Mouse (Mus musculus) lung, embryonic 15.5 days (tissue): ENCODE data around the gene Lin7a. TPM values are rescaled to one million over a fixed set of nuclear protein-coding genes. Genes with fewer than 3 reads are reported as not detected.

Experiments
- ATAC-seq: fragments of 200-750 bp; cut with Nextera tagmentation; 2 replicates; pipeline ENCODE4 v1.8.0; 2017; ENCODE audit warnings: moderate number of reproducible peaks, borderline replicate concordance; ENCODE audit not compliant: low FRiP score, low TSS enrichment; ENCODE audit errors: extremely low read depth
- H3K27ac ChIP-seq: fragments of 300-500 bp; sonication (generic); 2 replicates; pipeline ENCODE4 v1.5.1; 2015; ENCODE audit warnings: moderate library complexity, mild to moderate bottlenecking, inconsistent platforms
- H3K27me3 ChIP-seq: fragments of 300-500 bp; sonication (generic); 2 replicates; pipeline ENCODE4 v1.6.1; 2015; ENCODE audit warnings: inconsistent platforms
- H3K36me3 ChIP-seq: fragments of 300-500 bp; sonication (generic); 2 replicates; pipeline ENCODE4 v1.6.1; 2015; ENCODE audit warnings: inconsistent platforms
- H3K4me1 ChIP-seq: fragments of 300-500 bp; sonication (generic); 2 replicates; pipeline ENCODE4 v1.6.1; 2015; ENCODE audit warnings: inconsistent platforms
- H3K4me2 ChIP-seq: fragments of 300-500 bp; sonication (generic); 2 replicates; pipeline ENCODE4 v1.6.1; 2015; ENCODE audit warnings: inconsistent platforms, mild to moderate bottlenecking, moderate library complexity
- H3K4me3 ChIP-seq: fragments of 300-500 bp; sonication (generic); 2 replicates; pipeline ENCODE4 v1.5.1; 2015; ENCODE audit warnings: mild to moderate bottlenecking, inconsistent platforms
- H3K9ac ChIP-seq: fragments of 300-500 bp; sonication (generic); 2 replicates; pipeline ENCODE4 v1.6.1; 2015; ENCODE audit warnings: inconsistent platforms
- H3K9me3 ChIP-seq: fragments of 300-500 bp; sonication (generic); 2 replicates; pipeline ENCODE4 v1.6.1; 2016; ENCODE audit warnings: inconsistent platforms
- WGBS: fragments of 180-500 bp; shearing (Covaris S2); methylation state at CpG from one replicate; pipeline ENCODE4 v1.1.7; 2015; 5-methylcytosine and 5-hydroxymethylcytosine counted together
- polyA plus RNA-seq: library from polyadenylated mRNA; unstranded; fragments of >200 nt; fragmentation: Nextera tagmentation; extraction: Ambion mirVana; gene quantifications from 2 replicates; pipeline ENCODE4 v1.2.1, GENCODE M21; 2015

Gene Lin7a
- polyA plus RNA-seq, 1 experiment from 2014 or later, result 5.5 TPM

GRCm38 (mm10) chr10:107245961-107246460 is 25.5 kb upstream of the Lin7a start:
- no peaks in the 10 kb centered on the region for H3K9me3 ChIP-seq
- ATAC-seq, result no peak
- WGBS, result 85% methylated on average over 2 of the region's 2 CpGs
- no peaks in the 10 kb centered on the region for H3K4me1 ChIP-seq
- H3K9ac ChIP-seq, result no peak overlapping the region
- H3K36me3 ChIP-seq, result no peaks in the 10 kb centered on the region
- H3K4me3 ChIP-seq, result no peak overlapping the region
- no peaks in the 10 kb centered on the region for H3K27me3 ChIP-seq
- no peak overlapping the region for H3K27ac ChIP-seq
- H3K4me2 ChIP-seq, result no peak overlapping the region

GRCm38 (mm10) chr10:107247001-107247670 is 24.4 kb upstream of the Lin7a start:
- no peaks in the 10 kb centered on the region for H3K36me3 ChIP-seq
- ATAC-seq, result no peak
- no peak overlapping the region for H3K4me2 ChIP-seq
- no peaks in the 10 kb centered on the region for H3K4me1 ChIP-seq
- whole genome bisulfite sequencing, result 78% methylated on average over 6 of the region's 6 CpGs
- no peaks in the 10 kb centered on the region for H3K27me3 ChIP-seq
- no peaks in the 10 kb centered on the region for H3K9me3 ChIP-seq
- no peak overlapping the region for H3K27ac ChIP-seq
- no peak overlapping the region for H3K9ac ChIP-seq
- no peak overlapping the region for H3K4me3 ChIP-seq

GRCm38 (mm10) chr10:107248481-107248880 is 23.0 kb upstream of the Lin7a start:
- ATAC-seq, result no peak
- no peaks in the 10 kb centered on the region for H3K36me3 ChIP-seq
- no peak overlapping the region for H3K9ac ChIP-seq
- no peak overlapping the region for H3K4me2 ChIP-seq
- WGBS, result 68% methylated on average over 8 of the region's 8 CpGs
- no peaks in the 10 kb centered on the region for H3K27me3 ChIP-seq
- no peaks in the 10 kb centered on the region for H3K4me1 ChIP-seq
- no peak overlapping the region for H3K4me3 ChIP-seq
- no peaks in the 10 kb centered on the region for H3K9me3 ChIP-seq
- H3K27ac ChIP-seq, result no peak overlapping the region

DNA sequence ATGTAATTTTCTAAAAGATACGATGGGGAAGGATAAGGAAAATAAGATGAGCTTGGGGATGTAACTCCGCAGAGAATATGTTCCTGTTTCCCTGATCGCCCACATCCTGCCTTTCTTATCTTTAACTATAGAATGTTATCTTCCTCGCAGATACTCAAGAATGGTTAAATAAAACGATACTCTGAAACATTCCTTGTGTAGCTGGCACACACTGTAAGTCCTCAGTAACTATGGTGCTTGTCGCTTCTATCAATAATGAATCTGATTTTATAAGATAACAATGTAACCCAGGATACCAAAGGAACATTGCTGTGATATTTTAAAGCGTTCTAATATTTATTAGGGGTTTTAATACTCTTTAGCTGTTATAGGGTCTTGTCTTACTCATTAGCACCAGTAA is 22.4 kb upstream of the Lin7a start:
- Histone ChIP-seq H3K9ac (no peak overlapping the region), H3K9me3 (no peaks in the 10 kb centered on the region), H3K4me1 (no peaks in the 10 kb centered on the region), H3K36me3 (no peaks in the 10 kb centered on the region), H3K4me2 (no peak overlapping the region), H3K4me3 (no peak overlapping the region), H3K27me3 (no peaks in the 10 kb centered on the region), H3K27ac (no peak overlapping the region)
- 46% methylated on average over 7 of the region's 7 CpGs for WGBS
- ATAC-seq, result no peak

- no peak overlapping the region for H3K9ac ChIP-seq
- ATAC-seq, result no peak
- WGBS, result 58% methylated on average over 5 of the region's 5 CpGs
These were observed 21.8 kb upstream of the Lin7a start for GRCm38 (mm10) chr10:107249606-107250186.

DNA sequence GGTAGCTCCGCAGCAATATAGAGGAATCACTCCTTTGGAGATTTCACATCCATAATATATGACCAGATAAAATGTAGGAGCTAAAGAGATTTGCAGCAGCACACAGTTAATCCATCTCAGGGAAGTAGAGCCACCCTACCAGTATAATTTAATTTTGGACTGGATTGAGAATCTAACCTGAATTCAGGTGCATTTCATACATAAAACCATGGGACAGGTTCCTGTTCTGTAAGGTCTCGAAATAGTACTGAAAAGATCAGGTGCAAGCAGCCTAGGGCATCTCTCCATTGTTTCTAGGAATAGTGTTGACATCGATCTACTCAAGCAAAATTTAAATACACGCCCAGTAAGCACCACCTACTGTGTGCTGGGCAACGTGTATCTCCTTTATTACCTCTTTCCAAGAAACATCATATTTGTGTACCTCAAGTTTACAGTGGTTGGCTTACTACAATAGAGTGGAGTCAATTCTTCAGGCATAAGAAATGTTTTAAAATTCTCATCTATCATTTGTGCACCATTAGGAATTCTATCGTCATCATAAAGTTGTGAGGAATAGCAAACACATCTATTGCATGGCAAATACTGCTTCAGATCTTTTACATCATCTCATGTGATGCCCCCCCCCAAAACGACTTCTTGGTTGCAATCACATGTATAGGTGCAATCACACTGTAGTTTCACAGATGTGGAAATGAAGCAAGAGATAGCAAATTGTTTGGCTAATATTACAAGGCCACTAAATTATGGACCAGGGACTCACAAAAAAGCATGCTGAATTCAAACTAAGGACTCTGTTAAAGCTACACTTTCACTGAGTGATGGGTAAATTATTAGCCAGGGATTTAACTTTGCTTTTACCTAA is 20.9 kb upstream of the Lin7a start:
- H3K4me2 ChIP-seq, result no peak overlapping the region
- no peaks in the 10 kb centered on the region for H3K27me3 ChIP-seq
- no peak overlapping the region for H3K9ac ChIP-seq
- H3K4me1 ChIP-seq, result no peaks in the 10 kb centered on the region
- H3K36me3 ChIP-seq, result no peaks in the 10 kb centered on the region
- H3K4me3 ChIP-seq, result no peak overlapping the region
- H3K9me3 ChIP-seq, result no peaks in the 10 kb centered on the region
- WGBS, result 73% methylated on average over 7 of the region's 7 CpGs
- H3K27ac ChIP-seq, result no peak overlapping the region
- ATAC-seq, result no peak

More at GRCm38 (mm10) chr10:107249606-107250186, 21.8 kb upstream of the Lin7a start:
- Histone ChIP-seq H3K27me3 (no peaks in the 10 kb centered on the region), H3K36me3 (no peaks in the 10 kb centered on the region), H3K9me3 (no peaks in the 10 kb centered on the region), H3K4me2 (no peak overlapping the region), H3K27ac (no peak overlapping the region), H3K4me3 (no peak overlapping the region), H3K4me1 (no peaks in the 10 kb centered on the region)

GRCm38 (mm10) chr10:107251271-107251670 is 20.2 kb upstream of the Lin7a start:
- H3K4me3 ChIP-seq, result no peak overlapping the region
- no peaks in the 10 kb centered on the region for H3K4me1 ChIP-seq
- H3K9ac ChIP-seq, result no peak overlapping the region
- H3K36me3 ChIP-seq, result no peaks in the 10 kb centered on the region
- no peak for ATAC-seq
- WGBS, result 66% methylated on average over 2 of the region's 2 CpGs
- H3K27me3 ChIP-seq, result no peaks in the 10 kb centered on the region
- no peaks in the 10 kb centered on the region for H3K9me3 ChIP-seq
- H3K4me2 ChIP-seq, result no peak overlapping the region
- H3K27ac ChIP-seq, result no peak overlapping the region

DNA sequence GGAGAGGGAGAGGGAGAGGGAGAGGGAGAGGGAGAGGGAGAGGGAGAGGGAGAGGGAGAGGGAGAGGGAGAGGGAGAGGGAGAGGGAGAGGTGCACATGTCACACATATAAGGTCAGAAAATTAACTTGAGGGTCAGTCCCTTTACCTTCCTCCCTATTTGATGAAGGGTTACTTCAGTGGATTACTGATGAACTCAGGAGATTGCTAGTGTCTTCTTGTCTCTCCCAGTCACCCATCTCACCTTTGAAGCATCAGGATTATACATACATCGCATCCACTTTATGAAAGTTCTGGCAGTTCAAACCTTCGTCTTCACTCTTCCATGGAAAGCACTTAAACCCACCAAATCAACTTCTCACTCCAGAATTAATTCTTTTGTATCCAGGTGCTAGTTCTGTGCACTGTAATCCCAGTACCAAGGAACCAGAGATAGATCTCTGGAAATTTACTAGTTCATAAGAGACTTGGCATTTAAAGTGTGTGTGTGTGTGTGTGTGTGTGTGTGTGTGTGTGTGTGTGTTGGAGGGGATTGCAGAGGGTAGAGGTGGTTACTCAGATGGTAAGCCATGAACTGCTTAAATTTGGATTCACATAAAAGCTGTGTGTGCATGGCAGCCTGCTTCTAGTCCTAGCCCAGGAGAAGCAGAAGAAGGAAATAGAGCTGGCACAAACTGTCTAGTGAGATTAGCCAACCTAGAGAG is 19.5 kb upstream of the Lin7a start:
- H3K4me3 ChIP-seq, result no peak overlapping the region
- H3K27ac ChIP-seq, result no peak overlapping the region
- no peak for ATAC-seq
- H3K4me2 ChIP-seq, result no peak overlapping the region
- no peaks in the 10 kb centered on the region for H3K9me3 ChIP-seq
- H3K4me1 ChIP-seq, result no peaks in the 10 kb centered on the region
- no peaks in the 10 kb centered on the region for H3K27me3 ChIP-seq
- no peak overlapping the region for H3K9ac ChIP-seq
- no peaks in the 10 kb centered on the region for H3K36me3 ChIP-seq
- 80% methylated on average over 2 of the region's 2 CpGs for WGBS

DNA sequence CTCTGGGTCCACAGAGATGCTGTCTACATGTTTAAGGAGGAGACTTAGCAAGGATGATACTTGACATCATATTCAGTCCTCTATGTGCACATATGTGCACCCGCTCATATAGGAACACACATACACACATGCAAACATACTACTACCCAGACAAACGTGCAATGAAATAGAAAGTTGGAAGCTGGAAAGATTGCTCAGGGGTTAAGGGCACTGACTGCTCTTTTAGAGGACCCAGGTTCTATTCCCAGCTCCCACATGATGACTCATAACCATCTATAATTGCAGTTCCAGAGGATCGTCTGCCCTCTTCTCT is 19.0 kb upstream of the Lin7a start:
- Histone ChIP-seq H3K27me3 (no peaks in the 10 kb centered on the region), H3K9me3 (no peaks in the 10 kb centered on the region), H3K9ac (no peak overlapping the region), H3K4me3 (no peak overlapping the region), H3K36me3 (no peaks in the 10 kb centered on the region), H3K27ac (no peak overlapping the region), H3K4me1 (no peaks in the 10 kb centered on the region), H3K4me2 (no peak overlapping the region)
- 91% methylated on average over 3 of the region's 3 CpGs for WGBS
- ATAC-seq, result no peak

GRCm38 (mm10) chr10:107253191-107253965 is 18.1 kb upstream of the Lin7a start:
- Histone ChIP-seq H3K27me3 (no peaks in the 10 kb centered on the region), H3K36me3 (no peaks in the 10 kb centered on the region), H3K9ac (no peak overlapping the region), H3K4me2 (no peak overlapping the region), H3K9me3 (no peaks in the 10 kb centered on the region), H3K27ac (no peak overlapping the region), H3K4me3 (no peak overlapping the region), H3K4me1 (no peaks in the 10 kb centered on the region)
- no peak for ATAC-seq
- WGBS, result 76% methylated on average over 4 of the region's 4 CpGs

- Histone ChIP-seq H3K27ac (no peak overlapping the region), H3K27me3 (no peaks in the 10 kb centered on the region), H3K4me1 (no peaks in the 10 kb centered on the region), H3K9ac (no peak overlapping the region), H3K4me3 (no peak overlapping the region), H3K36me3 (no peaks in the 10 kb centered on the region), H3K4me2 (no peak overlapping the region), H3K9me3 (no peaks in the 10 kb centered on the region)
- no peak for ATAC-seq
These were observed 16.8 kb upstream of the Lin7a start for GRCm38 (mm10) chr10:107254656-107255055.
